Mouse (Mus musculus) kidney, embryonic 14.5 days (tissue): Measurements from ENCODE around the gene Acer1. TPM values are rescaled to one million over a fixed set of nuclear protein-coding genes. Genes with fewer than 3 reads are reported as not detected.

Source experiments
- polyA plus RNA-seq: library from polyadenylated mRNA; unstranded; fragments of >200 nt; fragmentation: Nextera tagmentation; extraction: Ambion mirVana; gene quantifications from 2 replicates; pipeline ENCODE4 v1.2.1, GENCODE M21; 2014

The Acer1 gene
- polyA plus RNA-seq, 1 experiment from 2014 or later, result not detected

Other genes starting within 250 kb of the Acer1 start
- 9.5 and 12.9 TPM in 2 replicates for gene Nrtn, start 224.6 kb downstream of the Acer1 start, polyA plus RNA-seq
- gene Dus3l, start 217.4 kb downstream of the Acer1 start, polyA plus RNA-seq, result 37.8 and 48.0 TPM in 2 replicates
- 1.7 and 2.3 TPM in 2 replicates for gene Prr22, start 211.9 kb downstream of the Acer1 start, polyA plus RNA-seq
- gene Rfx2, start 151.1 kb downstream of the Acer1 start, polyA plus RNA-seq, result 2.3 and 3.9 TPM in 2 replicates
- not detected in 2 replicates for gene Acsbg2, start 107.7 kb downstream of the Acer1 start, polyA plus RNA-seq
- gene 1700061G19Rik, start 106.6 kb downstream of the Acer1 start, polyA plus RNA-seq, result 0.15 and 0.30 TPM in 2 replicates
- 35.5 and 35.8 TPM in 2 replicates for gene Mllt1, start 46.7 kb downstream of the Acer1 start, polyA plus RNA-seq
- gene Clpp, start 8.2 kb upstream of the Acer1 start, polyA plus RNA-seq, result 173 and 206 TPM in 2 replicates
- gene Alkbh7, start 15.2 kb upstream of the Acer1 start, polyA plus RNA-seq, result 54.8 and 55.8 TPM in 2 replicates
- gene Pspn, start 17.9 kb upstream of the Acer1 start, polyA plus RNA-seq, result 1.4 TPM in 1 of 2 replicates, not detected in the other
- 65.1 and 65.6 TPM in 2 replicates for gene Gtf2f1, start 29.2 kb upstream of the Acer1 start, polyA plus RNA-seq
- 0.24 and 0.39 TPM in 2 replicates for gene Gm17949, start 29.3 kb upstream of the Acer1 start, polyA plus RNA-seq
- gene Khsrp, start 49.4 kb upstream of the Acer1 start, polyA plus RNA-seq, result 46.2 and 65.9 TPM in 2 replicates
- 0.16 TPM in 1 of 2 replicates, not detected in the other for gene Slc25a41, start 59.5 kb upstream of the Acer1 start, polyA plus RNA-seq
- 46.4 and 48.7 TPM in 2 replicates for gene Crb3, start 77.0 kb upstream of the Acer1 start, polyA plus RNA-seq
- gene Slc25a23, start 77.7 kb upstream of the Acer1 start, polyA plus RNA-seq, result 12.9 and 13.2 TPM in 2 replicates
- 3.4 and 4.4 TPM in 2 replicates for gene Dennd1c, start 96.4 kb upstream of the Acer1 start, polyA plus RNA-seq
- 23.3 and 23.8 TPM in 2 replicates for gene Tubb4a, start 105.7 kb upstream of the Acer1 start, polyA plus RNA-seq
- gene Tnfsf9, start 123.2 kb upstream of the Acer1 start, polyA plus RNA-seq, result 9.8 and 10.1 TPM in 2 replicates
- gene Cd70, start 167.7 kb upstream of the Acer1 start, polyA plus RNA-seq, result not detected in 2 replicates
- gene Tnfsf14, start 212.1 kb upstream of the Acer1 start, polyA plus RNA-seq, result not detected in 2 replicates
- 0.19 and 1.2 TPM in 2 replicates for gene C3, start 246.0 kb upstream of the Acer1 start, polyA plus RNA-seq